8 mouse cellular contexts compared by ENCODE assay signal in the genomic region with DNA sequence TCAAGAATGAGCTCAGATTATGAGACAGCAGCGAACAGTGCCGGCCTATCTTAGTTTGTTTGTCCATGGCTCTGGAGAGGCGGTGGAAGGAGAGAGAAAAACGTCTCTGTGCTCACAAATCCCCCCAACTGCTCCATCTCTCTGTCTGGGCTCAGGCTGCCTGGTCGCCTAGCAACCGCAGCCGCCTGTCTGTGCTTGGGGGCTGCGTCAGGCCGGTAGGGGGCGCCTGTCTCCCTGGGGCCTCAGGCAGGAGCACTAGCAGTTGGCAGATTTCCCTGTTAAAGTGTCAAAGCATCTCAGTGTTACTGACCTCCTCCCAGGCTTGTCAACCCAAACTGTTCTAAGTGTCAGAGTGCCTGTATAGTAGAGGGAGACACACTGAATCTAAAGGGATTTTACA. TPM values are rescaled to one million over a fixed set of nuclear protein-coding genes. Genes with fewer than 3 reads are reported as not detected.
A peak's percentile ranks its signal among the peaks of the same experiment; 100 is the strongest.
DNase-seq lines count a peak whose midpoint lies in the region; ATAC-seq lines count a peak whose summit lies in the region.

No protein-coding gene starts in this region.

- intact Hi-C loops in heart, postnatal 10 days (cut with DNase I): no loop called here

- no peaks in the 10 kb centered on the region for H3K9me3 ChIP-seq in forebrain, embryonic 12.5 days
- H3K9me3 ChIP-seq in midbrain, embryonic 12.5 days: no peaks in the 10 kb centered on the region

- no peak overlapping the region for H3K9ac ChIP-seq in forebrain, embryonic 12.5 days
- no peak overlapping the region for H3K9ac ChIP-seq in midbrain, embryonic 12.5 days (replicated peaks)

- H3K4me3 ChIP-seq in forebrain, embryonic 12.5 days (replicated peaks): no peak overlapping the region
- H3K4me3 ChIP-seq in midbrain, embryonic 12.5 days: no peak overlapping the region

- WGBS in forebrain, embryonic 12.5 days: 7% methylated on average over 10 of the region's 10 CpGs
- 15% methylated on average over 10 of the region's 10 CpGs for WGBS in midbrain, embryonic 12.5 days

- H3K27ac ChIP-seq in forebrain, embryonic 12.5 days: no peak overlapping the region
- H3K27ac ChIP-seq in midbrain, embryonic 12.5 days (replicated peaks): no peak overlapping the region

- peak; percentile 53 for DNase-seq in CD4-positive, CD25-positive, alpha-beta regulatory T cell, adult 2 months (ENCODE audit: low read depth, low spot score)
- DNase-seq in adrenal gland, postnatal 36 days: peak; percentile 30 to 48
- DNase-seq in heart, postnatal 10 days: peak; percentile 70 to 73
- DNase-seq in layer of hippocampus, postnatal 36 days: peak; percentile 76 to 78
- DNase-seq in spleen, postnatal 14 days (ENCODE audit: low spot score in 2 of 2): peak; percentile 8 to 15

- H3K4me2 ChIP-seq in forebrain, embryonic 12.5 days: no peak overlapping the region
- no peak overlapping the region for H3K4me2 ChIP-seq in midbrain, embryonic 12.5 days (replicated peaks)

- ATAC-seq in CD4-positive, CD25-positive, alpha-beta regulatory T cell, adult 4 months: no peak
- peak; percentile 71 for ATAC-seq in forebrain, embryonic 12.5 days (ENCODE audit: low FRiP score)
- ATAC-seq in midbrain, embryonic 12.5 days (ENCODE audit: low FRiP score, low read depth): peak; percentile 82

- H3K4me1 ChIP-seq in forebrain, embryonic 12.5 days: peaks cover 4% of the 10 kb centered on the region
- peaks cover 4% of the 10 kb centered on the region; the same call in 1 of the 2 replicates for H3K4me1 ChIP-seq in midbrain, embryonic 12.5 days

- H3K36me3 ChIP-seq in forebrain, embryonic 12.5 days (replicated peaks): no peaks in the 10 kb centered on the region
- no peaks in the 10 kb centered on the region for H3K36me3 ChIP-seq in midbrain, embryonic 12.5 days

- peaks cover 8% of the 10 kb centered on the region; the same call in 1 of the 2 replicates for H3K27me3 ChIP-seq in forebrain, embryonic 12.5 days
- H3K27me3 ChIP-seq in midbrain, embryonic 12.5 days: peaks cover 15% of the 10 kb centered on the region

RNA-seq across cellular contexts. Expression of a gene that starts 12.3 kb away (rescaled TPM):
- not detected for polyA plus RNA-seq in CD4-positive, CD25-positive, alpha-beta regulatory T cell, adult 4 months (2017; shearing (Covaris generic))
- under 1 TPM; 0.23 TPM for total RNA-seq in adrenal gland, postnatal 36 days (2021)
- polyA plus RNA-seq in forebrain, embryonic 12.5 days (2016; fragmentation: Nextera tagmentation; extraction: Ambion mirVana): 8.8 and 9.5 TPM in 2 replicates
- total RNA-seq in heart, postnatal 10 days (2021): under 1 TPM in 1 of 2 experiments, not detected in 1; 0.55 TPM
- 10 to 100 TPM; 10.8 to 12.2 TPM for total RNA-seq in layer of hippocampus, postnatal 36 days (2021)
- polyA plus RNA-seq in midbrain, embryonic 12.5 days (2016; fragmentation: Nextera tagmentation; extraction: Ambion mirVana): 12.8 and 14.5 TPM in 2 replicates

RNA-seq across cellular contexts. Expression of a gene that starts 25.6 kb away (rescaled TPM):
- 1 to 10 TPM; 4.1 to 6.4 TPM for polyA plus RNA-seq in CD4-positive, CD25-positive, alpha-beta regulatory T cell, adult 4 months (2017; shearing (Covaris generic))
- 10 to 100 TPM; 39.1 to 43.5 TPM for total RNA-seq in adrenal gland, postnatal 36 days (2021)
- polyA plus RNA-seq in forebrain, embryonic 12.5 days (2016; fragmentation: Nextera tagmentation; extraction: Ambion mirVana): 19.0 and 24.5 TPM in 2 replicates
- 1 to 10 TPM; 4.5 to 5.6 TPM for total RNA-seq in heart, postnatal 10 days (2021)
- 100 to 1,000 TPM; 153 to 154 TPM for total RNA-seq in layer of hippocampus, postnatal 36 days (2021)
- polyA plus RNA-seq in midbrain, embryonic 12.5 days (2016; fragmentation: Nextera tagmentation; extraction: Ambion mirVana): 20.0 and 20.8 TPM in 2 replicates

Comparison
In these comparisons a context has a peak if more than half of its experiments do, and no peak if none do; other contexts are left out.
1. DNase-seq: peak in every context shown above with its lines; median percentile 77 in layer of hippocampus, postnatal 36 days; 72 in heart, postnatal 10 days; 53 in CD4-positive, CD25-positive, alpha-beta regulatory T cell, adult 2 months; 39 in adrenal gland, postnatal 36 days; 12 in spleen, postnatal 14 days.
2. RNA of a gene that starts 12.3 kb away (total RNA-seq): 10.8 to 12.2 TPM in layer of hippocampus, postnatal 36 days; 0.55 TPM in heart, postnatal 10 days and 0.23 TPM in adrenal gland, postnatal 36 days; every median in the first group is over 4 times any median in the second.
3. RNA of a gene that starts 25.6 kb away (total RNA-seq): 153 to 154 TPM in layer of hippocampus, postnatal 36 days and 39.1 to 43.5 TPM in adrenal gland, postnatal 36 days; 4.5 to 5.6 TPM in heart, postnatal 10 days; every median in the first group is over 4 times any median in the second.